Mouse (Mus musculus): ENCODE results near the gene Myog.
A peak's percentile ranks its signal among the peaks of the same experiment; 100 is the strongest.

Gene Myog

DNA sequence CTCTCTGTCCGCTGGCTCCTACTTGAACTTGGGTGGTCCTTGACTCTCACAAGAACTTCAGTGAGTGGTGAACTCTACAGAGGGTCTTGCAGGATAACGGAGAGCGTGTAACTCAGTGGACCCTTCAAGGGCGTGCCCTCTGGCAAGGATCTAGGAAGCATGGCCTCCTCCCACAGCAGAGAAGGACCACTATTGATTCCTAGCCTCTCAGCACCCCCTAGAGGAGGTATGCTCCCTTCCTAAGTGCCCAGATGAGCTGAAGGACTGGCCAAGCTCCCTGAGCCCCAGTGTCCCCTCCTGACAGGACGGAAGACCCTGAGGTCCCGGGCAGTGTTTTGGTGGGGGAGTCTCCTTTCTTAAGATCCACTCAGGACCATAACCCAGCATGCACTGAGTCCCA, 32.8 kb downstream of the Myog start:
- no peak for DNase-seq (ENCODE audit: low spot score in 2 of 2)

DNA sequence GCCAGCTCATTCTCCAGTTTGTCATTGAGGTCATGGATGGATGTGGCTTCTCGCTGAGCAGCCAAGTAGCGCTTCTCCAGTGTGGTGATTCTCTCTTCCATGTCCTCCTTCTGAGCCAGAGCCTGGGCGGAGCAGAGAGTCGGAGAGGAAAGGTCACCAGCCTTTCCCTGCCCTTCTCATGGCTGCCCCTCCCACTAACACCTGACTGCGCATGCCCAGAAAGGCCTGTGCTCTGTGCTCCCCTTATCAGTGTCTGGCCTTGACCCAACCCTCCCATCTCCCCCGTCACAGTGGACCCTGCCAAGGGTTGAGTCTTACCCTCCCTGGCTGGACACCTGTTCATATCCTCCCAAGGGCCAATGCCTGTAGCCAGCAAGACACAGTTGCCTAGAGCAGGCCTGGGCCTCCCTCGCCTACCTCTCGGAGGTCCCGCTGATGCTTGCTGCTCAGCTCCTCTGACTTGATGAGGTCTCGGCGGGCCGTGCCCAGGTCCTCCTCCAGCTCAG, 37.1 kb downstream of the Myog start:
- no peak for DNase-seq (ENCODE audit: low spot score in 2 of 2)

- DNase-seq (ENCODE audit: low spot score in 2 of 2), result peak; percentile 43 to 80
Measured at GRCm38 (mm10) chr1:134331879-134332635, 42.3 kb downstream of the Myog start.

DNA sequence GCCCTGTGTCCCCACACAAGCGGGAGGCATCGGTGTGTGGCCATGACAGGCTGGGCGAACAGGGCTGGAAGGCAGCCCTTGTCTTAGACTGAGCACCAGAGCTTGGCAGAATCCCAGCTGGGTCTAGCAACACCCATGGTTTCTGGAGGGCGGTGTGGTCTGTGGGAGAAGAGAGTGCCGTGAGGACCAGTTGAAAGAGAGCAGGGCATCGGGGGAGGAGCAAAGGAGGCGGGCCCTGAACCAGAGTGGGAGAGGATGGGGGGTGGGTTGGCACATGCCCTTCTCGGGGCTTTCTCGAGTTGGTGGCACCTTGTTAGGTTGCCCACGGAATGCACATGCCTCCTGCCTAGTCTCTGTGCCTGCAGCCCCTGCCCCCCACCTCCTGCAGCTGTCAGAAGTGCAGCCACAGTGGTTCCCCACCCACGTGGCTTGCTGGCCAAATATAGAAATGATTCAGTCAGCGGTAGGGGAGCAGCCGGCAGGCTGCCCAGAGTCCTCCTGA, 43.0 kb downstream of the Myog start, which contains the start of gene Ppfia4:
Ppfia4 (minus strand) TSS at position 159 of the 502 bp plus-strand sequence.
- DNase-seq (ENCODE audit: low spot score in 2 of 2), result peak; percentile 23 to 27

- no peak for DNase-seq (ENCODE audit: low spot score in 2 of 2)
Measured at GRCm38 (mm10) chr1:134333371-134334110, 43.8 kb downstream of the Myog start.

- no peak for DNase-seq (ENCODE audit: low spot score in 2 of 2)
Measured at GRCm38 (mm10) chr1:134334111-134334827, 44.5 kb downstream of the Myog start.

GRCm38 (mm10) chr1:134335211-134335923, 45.6 kb downstream of the Myog start:
- no peak for DNase-seq (ENCODE audit: low spot score in 2 of 2)

GRCm38 (mm10) chr1:134335924-134336810, 46.4 kb downstream of the Myog start:
- DNase-seq (ENCODE audit: low spot score in 2 of 2), result no peak

GRCm38 (mm10) chr1:134336958-134337710, 47.3 kb downstream of the Myog start:
- no peak for DNase-seq (ENCODE audit: low spot score in 2 of 2)

DNA sequence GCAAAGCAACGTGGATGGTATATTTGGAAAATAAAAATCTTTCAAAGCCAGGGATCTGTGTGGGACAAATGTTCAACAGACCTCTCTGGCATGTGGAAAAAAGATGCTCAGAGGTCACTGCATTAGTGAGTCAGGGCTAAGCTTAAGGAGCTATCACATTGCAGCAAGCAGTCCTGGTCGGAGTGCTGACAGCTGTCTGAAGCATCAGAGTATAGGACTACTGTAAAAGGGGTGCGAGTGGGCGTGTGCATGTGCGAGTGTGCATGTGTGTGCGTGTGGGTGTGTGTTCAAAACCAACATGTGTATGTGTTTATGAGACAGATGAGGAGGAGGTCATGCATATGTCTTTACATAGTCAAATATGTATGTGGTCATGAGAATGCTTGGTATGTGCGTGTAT, 49.4 kb downstream of the Myog start:
- DNase-seq (ENCODE audit: low spot score in 2 of 2), result no peak

DNA sequence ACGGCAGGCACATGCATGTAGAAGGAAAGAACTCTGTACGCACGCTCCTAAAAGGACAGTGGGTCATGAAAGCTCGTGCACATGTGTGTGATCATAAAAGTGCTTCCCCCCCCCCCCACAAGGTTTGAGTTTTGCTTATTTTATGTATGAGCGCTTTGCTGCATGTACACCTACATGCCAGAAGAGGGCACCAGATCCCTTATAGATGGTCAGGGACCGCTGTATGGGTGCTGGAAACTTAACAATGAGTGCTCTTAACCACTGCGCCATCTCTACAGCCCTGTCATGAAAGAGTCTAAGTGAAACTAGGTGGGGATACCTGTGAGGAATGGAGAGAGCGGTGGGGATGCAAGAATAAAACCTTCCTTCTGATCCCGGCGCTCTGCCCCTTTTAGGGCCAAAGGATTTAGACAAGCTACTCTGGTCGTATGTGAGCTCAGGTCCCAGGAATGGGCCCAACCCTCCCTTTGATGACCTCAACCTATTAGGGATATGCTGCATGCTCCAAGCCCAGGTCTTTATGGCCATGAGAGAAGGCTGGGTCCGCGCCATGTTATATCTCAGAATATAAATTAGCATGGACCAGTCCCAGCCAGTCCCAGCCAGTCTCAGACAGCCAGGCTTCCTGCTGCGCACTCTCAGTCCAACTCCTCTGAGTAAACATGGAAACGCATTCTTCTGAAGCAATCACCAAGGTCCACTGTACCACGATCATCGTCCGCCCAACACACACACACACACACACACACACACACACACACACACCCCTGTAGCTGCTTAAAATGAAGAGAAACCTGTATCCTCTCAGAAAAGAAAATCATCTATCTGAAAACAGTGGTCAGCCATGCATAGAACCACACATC, 50.2 kb downstream of the Myog start:
- no peak for DNase-seq (ENCODE audit: low spot score in 2 of 2)

DNA sequence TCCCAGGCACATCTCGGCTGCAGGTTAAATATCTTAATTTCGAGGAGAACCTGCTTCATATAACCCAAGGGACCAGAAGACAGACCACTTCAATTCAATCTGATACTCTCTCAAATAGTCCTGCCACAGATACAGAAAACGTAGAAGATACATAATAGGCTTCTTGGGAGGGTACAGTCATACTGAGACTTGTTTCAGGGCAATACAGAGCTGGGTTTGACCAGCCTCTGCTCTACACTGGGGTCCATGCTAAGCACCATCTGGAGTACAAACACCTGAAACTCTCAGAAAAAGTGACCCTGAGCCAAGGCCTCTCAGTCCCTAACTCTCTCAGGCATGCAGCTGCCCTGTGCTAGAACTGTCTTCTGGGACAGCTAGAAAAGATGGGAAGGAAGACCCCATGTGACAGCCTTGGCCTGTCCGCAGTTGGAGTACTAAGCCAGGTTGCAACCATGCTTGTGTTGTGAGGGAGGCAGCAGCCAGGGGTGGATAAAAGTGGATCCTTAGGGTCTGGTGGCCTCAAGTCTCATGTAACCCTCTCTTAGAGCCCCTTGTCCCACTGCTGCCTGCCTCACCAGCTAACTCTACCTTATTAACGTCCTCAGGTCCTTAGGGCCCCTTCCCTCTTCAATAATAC, 52.0 kb downstream of the Myog start:
- DNase-seq (ENCODE audit: low spot score in 2 of 2), result no peak
